Mouse (Mus musculus): ENCODE measurements around the gene Hmx3. TPM values are rescaled to one million over a fixed set of nuclear protein-coding genes. Genes with fewer than 3 reads are reported as not detected.
A peak's percentile ranks its signal among the peaks of the same experiment; 100 is the strongest.

The Hmx3 gene
- 1.6 and 2.0 TPM in 2 replicates for polyA plus RNA-seq (2015; fragmentation: Nextera tagmentation; extraction: Ambion mirVana)

GRCm38 (mm10) chr7:131542115-131542871 is at the start of gene Hmx3:
TSS of gene Hmx3 (plus strand) at chr7:131542867.
- Histone ChIP-seq H3K9me3 (no peaks in the 10 kb centered on the region), H3K27ac (no peak within 1 kb of the TSS), H3K4me3 (replicated peaks) (peak within 1 kb of the TSS; percentile 38), H3K4me2 (peak within 1 kb of the TSS; percentile 69), H3K36me3 (no peaks in the 10 kb centered on the region), H3K4me1 (peaks cover 24% of the 10 kb centered on the region), H3K27me3 (replicated peaks) (peaks cover 94% of the 10 kb centered on the region), H3K9ac (no peak within 1 kb of the TSS)
- ATAC-seq (ENCODE audit: insufficient read depth, low FRiP score, low read depth): no peak
- 1% methylated on average over 65 of the region's 65 CpGs for WGBS

DNA sequence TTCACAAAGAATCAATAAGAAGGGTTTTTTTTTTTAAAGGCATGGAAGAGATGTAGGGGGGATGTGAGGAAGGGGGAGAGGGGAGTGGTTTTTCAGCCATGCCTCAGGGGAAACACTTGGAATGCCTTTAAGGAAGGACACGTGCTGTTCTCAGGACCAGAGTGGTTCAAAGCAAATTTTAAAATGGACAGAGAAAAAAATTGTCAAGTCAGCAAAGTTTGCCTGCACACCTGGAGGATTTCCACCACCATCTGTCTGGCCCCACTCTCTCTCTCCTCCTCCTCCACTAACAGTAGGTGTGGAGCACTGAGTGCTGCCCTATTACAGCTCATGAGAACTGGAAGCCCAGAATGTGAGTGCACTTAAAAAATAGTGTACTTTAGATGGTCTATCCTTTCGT is 38.9 kb upstream of the Hmx3 start:
- Histone ChIP-seq H3K4me2 (no peak overlapping the region), H3K9me3 (no peaks in the 10 kb centered on the region), H3K9ac (no peak overlapping the region), H3K36me3 (no peaks in the 10 kb centered on the region), H3K27me3 (replicated peaks) (no peaks in the 10 kb centered on the region), H3K27ac (no peak overlapping the region), H3K4me3 (replicated peaks) (no peak overlapping the region), H3K4me1 (no peaks in the 10 kb centered on the region)
- no peak for ATAC-seq (ENCODE audit: insufficient read depth, low FRiP score, low read depth)
- 57% methylated on average over 2 of the region's 2 CpGs for WGBS

DNA sequence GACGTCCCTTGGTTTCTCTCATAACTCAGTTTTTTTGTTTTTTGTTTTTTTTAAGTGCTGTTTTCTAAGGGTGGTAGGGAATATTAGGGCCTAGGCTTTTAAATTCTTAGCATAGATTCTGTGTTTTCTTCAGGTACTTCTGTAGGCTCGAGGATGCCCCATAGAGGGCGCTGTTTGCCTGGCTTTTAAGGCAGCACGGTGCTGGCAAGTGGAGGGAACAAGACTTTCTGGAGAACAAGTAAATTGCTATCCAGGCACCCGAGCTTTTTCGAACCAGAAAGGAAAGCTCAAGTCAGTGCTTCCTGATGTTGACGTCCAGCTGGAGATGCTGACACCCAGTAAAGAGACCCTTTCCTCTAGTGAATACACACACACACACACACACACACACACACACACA is 2.7 kb upstream of the Hmx3 start:
- Histone ChIP-seq H3K9ac (no peak overlapping the region), H3K4me3 (replicated peaks) (no peak overlapping the region), H3K9me3 (no peaks in the 10 kb centered on the region), H3K36me3 (no peaks in the 10 kb centered on the region), H3K4me2 (no peak overlapping the region), H3K27me3 (replicated peaks) (peaks cover 75% of the 10 kb centered on the region), H3K27ac (no peak overlapping the region), H3K4me1 (peaks cover 24% of the 10 kb centered on the region)
- ATAC-seq (ENCODE audit: insufficient read depth, low FRiP score, low read depth): peak; percentile 67; the same call in 1 of the 2 replicates
- under 1% methylated on average over 7 of the region's 7 CpGs for WGBS

DNA sequence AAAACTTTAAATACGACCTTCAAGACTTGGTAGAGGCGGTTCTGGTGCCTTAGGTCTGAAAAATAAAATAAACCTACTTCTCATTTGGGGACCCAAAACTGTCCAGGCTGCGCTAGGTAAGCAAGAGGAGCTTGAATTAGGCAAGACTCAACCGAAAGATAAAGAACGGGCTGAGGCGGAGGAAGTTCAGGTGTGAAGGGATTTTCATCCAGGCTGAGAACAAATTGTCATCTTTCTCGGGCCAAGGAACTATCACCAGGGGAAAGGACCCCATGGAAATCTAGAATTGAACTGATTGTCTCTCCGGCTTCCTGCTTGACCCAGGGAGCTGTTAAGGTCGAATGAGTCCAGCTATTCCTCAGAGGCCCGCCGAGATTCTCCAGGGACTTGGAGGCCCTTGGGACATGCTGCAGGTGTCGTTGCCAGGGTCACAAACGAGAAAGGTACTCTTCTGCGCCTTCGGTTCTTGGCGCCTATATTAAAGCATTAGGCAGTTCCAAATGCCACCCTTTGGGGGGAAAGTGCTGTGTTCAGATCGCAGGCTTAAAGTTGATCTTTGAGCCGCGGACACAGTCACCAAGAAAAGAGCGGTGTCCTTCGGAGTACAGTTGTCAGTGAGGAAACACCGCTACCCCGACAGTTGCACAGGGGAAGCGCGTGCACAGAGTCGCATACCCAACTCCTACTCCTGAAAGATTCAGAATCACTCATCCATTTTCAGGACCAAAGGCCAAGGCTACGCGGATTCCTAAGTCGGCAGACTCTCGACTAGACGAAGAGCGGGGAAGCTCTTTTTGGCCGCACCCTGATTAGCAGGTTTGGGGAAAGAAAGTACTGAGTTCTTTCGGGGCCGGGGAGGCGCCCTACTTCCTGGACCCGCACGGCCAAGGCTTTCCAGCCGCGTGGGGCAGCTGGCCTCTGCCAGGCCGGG is 1.2 kb upstream of the Hmx3 start:
- Histone ChIP-seq H3K27me3 (replicated peaks) (peaks cover 88% of the 10 kb centered on the region), H3K4me2 (peak overlapping the region; percentile 69)
- ATAC-seq (ENCODE audit: insufficient read depth, low FRiP score, low read depth): no peak

DNA sequence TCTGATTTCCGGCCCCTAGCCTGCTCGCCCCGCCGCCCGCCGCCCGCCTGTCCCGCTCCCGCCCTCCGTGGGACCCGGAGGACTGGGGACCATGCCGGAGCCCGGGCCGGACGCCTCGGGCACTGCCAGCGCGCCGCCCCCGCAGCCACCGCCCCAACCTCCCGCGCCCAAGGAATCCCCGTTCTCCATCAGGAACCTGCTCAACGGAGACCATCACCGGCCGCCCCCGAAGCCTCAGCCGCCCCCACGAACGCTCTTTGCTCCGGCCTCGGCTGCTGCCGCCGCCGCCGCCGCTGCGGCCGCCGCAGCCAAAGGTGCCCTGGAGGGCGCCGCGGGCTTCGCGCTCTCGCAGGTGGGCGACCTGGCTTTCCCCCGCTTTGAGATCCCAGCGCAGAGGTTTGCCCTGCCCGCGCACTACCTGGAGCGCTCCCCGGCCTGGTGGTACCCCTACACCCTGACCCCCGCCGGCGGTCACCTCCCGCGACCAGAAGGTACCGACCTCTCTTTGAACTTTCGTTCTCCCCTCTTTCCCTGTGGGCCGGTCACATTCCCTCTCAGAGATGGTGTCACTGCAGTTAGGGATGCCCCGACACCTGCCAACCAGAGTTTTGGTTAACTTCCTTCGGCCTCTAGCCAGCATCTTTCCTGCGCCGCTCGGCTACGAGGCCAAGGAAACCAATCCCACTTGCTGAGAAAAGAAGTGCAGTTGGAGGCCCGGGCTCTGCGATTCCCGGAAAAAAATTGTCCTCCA is 380 bp downstream of the Hmx3 start:
- Histone ChIP-seq H3K27ac (no peak overlapping the region), H3K9ac (no peak overlapping the region)

More for the DNA sequence above, 1.2 kb upstream of the Hmx3 start:
- Histone ChIP-seq H3K36me3 (no peaks in the 10 kb centered on the region), H3K4me3 (replicated peaks) (peak overlapping the region; percentile 38), H3K9me3 (no peaks in the 10 kb centered on the region), H3K27ac (no peak overlapping the region), H3K4me1 (peaks cover 24% of the 10 kb centered on the region), H3K9ac (no peak overlapping the region)
- 2% methylated on average over 41 of the region's 41 CpGs for WGBS

DNA sequence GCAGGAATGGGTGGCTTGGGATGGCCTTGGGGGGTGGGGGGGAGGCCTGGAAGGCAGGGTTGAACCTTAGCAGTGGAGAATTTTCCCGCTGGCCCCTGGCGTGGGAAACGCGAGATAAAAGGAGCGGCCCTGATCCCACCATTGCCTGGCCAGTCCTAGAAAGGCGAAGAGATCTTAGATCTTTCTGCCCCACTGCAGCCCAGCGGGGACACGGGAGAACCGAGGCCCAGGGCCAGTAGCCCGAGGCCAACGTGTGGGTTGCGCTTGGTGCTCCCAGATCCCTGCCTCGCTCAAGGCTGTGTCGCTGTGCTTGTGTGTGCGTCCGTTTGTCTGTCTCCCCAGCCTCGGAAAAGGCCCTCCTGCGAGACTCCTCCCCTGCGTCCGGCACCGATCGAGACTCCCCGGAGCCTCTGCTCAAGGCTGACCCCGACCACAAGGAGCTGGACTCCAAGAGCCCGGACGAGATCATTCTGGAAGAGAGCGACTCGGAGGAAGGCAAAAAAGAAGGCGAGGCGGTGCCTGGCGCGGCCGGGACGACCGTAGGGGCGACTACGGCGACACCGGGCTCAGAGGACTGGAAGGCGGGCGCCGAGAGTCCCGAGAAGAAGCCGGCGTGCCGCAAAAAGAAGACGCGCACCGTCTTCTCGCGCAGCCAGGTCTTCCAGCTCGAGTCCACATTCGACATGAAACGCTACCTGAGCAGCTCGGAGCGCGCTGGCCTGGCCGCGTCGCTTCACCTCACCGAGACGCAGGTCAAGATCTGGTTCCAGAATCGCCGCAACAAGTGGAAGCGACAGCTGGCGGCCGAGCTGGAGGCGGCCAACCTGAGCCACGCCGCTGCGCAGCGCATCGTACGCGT is 1.2 kb downstream of the Hmx3 start:
- under 1% methylated on average over 75 of the region's 75 CpGs for WGBS
- ATAC-seq (ENCODE audit: insufficient read depth, low FRiP score, low read depth): no peak
- H3K27me3 ChIP-seq (replicated peaks): peaks cover 94% of the 10 kb centered on the region

More for the DNA sequence above, 380 bp downstream of the Hmx3 start:
- H3K36me3 ChIP-seq: no peaks in the 10 kb centered on the region
- under 1% methylated on average over 71 of the region's 71 CpGs for WGBS
- H3K4me1 ChIP-seq: peaks cover 24% of the 10 kb centered on the region
- H3K27me3 ChIP-seq (replicated peaks): peaks cover 94% of the 10 kb centered on the region
- no peaks in the 10 kb centered on the region for H3K9me3 ChIP-seq
- peak overlapping the region; percentile 69 for H3K4me2 ChIP-seq
- ATAC-seq (ENCODE audit: insufficient read depth, low FRiP score, low read depth): 0 out of 2 replicates have a peak, but pooled peaks have one; percentile 18
- H3K4me3 ChIP-seq (replicated peaks): peak overlapping the region; percentile 38

DNA sequence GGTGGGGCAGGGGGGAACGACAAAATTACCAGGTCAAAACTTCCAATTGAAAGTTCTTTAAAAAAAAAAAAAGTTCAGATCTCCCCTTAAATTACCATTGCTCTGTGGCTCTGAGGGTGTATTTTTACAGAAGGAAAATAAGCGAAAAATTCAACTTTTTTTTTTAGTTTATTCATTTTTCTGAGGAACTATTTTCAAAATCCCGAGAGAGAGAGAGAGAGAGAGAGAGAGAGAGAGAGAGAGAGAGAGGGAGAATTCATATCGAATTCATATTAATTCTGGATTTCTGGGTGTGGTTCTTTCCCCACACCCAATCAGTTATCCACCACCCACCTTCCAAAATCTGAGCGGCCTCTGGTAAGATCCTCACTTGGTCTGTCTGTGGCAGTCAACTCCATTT is 2.2 kb downstream of the Hmx3 start:
- WGBS: 2% methylated on average over 5 of the region's 5 CpGs
- Histone ChIP-seq H3K36me3 (no peaks in the 10 kb centered on the region), H3K4me3 (replicated peaks) (no peak overlapping the region), H3K9me3 (no peaks in the 10 kb centered on the region), H3K27ac (no peak overlapping the region), H3K4me1 (peaks cover 24% of the 10 kb centered on the region), H3K9ac (no peak overlapping the region), H3K27me3 (replicated peaks) (peaks cover 93% of the 10 kb centered on the region), H3K4me2 (no peak overlapping the region)
- ATAC-seq (ENCODE audit: insufficient read depth, low FRiP score, low read depth): no peak

More for the DNA sequence above, 1.2 kb downstream of the Hmx3 start:
- peaks cover 24% of the 10 kb centered on the region for H3K4me1 ChIP-seq
- no peak overlapping the region; the same call in 1 of the 2 replicates for H3K9ac ChIP-seq
- no peaks in the 10 kb centered on the region for H3K36me3 ChIP-seq
- peak overlapping the region; percentile 69 for H3K4me2 ChIP-seq
- no peaks in the 10 kb centered on the region for H3K9me3 ChIP-seq
- H3K27ac ChIP-seq: no peak overlapping the region
- H3K4me3 ChIP-seq (replicated peaks): peak overlapping the region; percentile 38

- peaks cover 24% of the 10 kb centered on the region for H3K4me1 ChIP-seq
- H3K27me3 ChIP-seq (replicated peaks): peaks cover 94% of the 10 kb centered on the region
- no peak overlapping the region for H3K27ac ChIP-seq
- no peak for ATAC-seq (ENCODE audit: insufficient read depth, low FRiP score, low read depth)
- 3% methylated on average over 13 of the region's 13 CpGs for WGBS
- H3K9ac ChIP-seq: no peak overlapping the region
- no peak overlapping the region for H3K4me3 ChIP-seq (replicated peaks)
- no peaks in the 10 kb centered on the region for H3K36me3 ChIP-seq
- no peaks in the 10 kb centered on the region for H3K9me3 ChIP-seq
- H3K4me2 ChIP-seq: no peak overlapping the region
These were observed 3.2 kb downstream of the Hmx3 start for GRCm38 (mm10) chr7:131545701-131546385.

- Histone ChIP-seq H3K4me1 (peaks cover 24% of the 10 kb centered on the region), H3K9me3 (no peaks in the 10 kb centered on the region), H3K27ac (no peak overlapping the region), H3K36me3 (no peaks in the 10 kb centered on the region), H3K4me2 (no peak overlapping the region), H3K9ac (no peak overlapping the region), H3K4me3 (replicated peaks) (no peak overlapping the region), H3K27me3 (replicated peaks) (peaks cover 94% of the 10 kb centered on the region)
- WGBS: 10% methylated on average over 2 of the region's 2 CpGs
- ATAC-seq (ENCODE audit: insufficient read depth, low FRiP score, low read depth): no peak
These were observed 3.8 kb downstream of the Hmx3 start for GRCm38 (mm10) chr7:131546423-131546822.

GRCm38 (mm10) chr7:131547481-131547880 is 4.8 kb downstream of the Hmx3 start:
- Histone ChIP-seq H3K4me3 (replicated peaks) (no peak overlapping the region), H3K27ac (no peak overlapping the region), H3K9ac (no peak overlapping the region), H3K4me2 (no peak overlapping the region), H3K9me3 (no peaks in the 10 kb centered on the region), H3K27me3 (replicated peaks) (peaks cover 94% of the 10 kb centered on the region), H3K36me3 (no peaks in the 10 kb centered on the region), H3K4me1 (peaks cover 16% of the 10 kb centered on the region)
- 3% methylated on average over 5 of the region's 5 CpGs for WGBS
- ATAC-seq (ENCODE audit: insufficient read depth, low FRiP score, low read depth): no peak
